Mouse (Mus musculus) T-helper 2 cell (primary cell): ENCODE measurements around the gene Alpl.

Experiments
- in situ Hi-C: fragments of 300-600 bp; cut with MboI, MseI; formaldehyde crosslinking; loops from one replicate; pipeline ENCODE4 v1.15.1; 2025; ENCODE audit warnings: high pct_unique_total_duplicates

The Alpl gene

DNA sequence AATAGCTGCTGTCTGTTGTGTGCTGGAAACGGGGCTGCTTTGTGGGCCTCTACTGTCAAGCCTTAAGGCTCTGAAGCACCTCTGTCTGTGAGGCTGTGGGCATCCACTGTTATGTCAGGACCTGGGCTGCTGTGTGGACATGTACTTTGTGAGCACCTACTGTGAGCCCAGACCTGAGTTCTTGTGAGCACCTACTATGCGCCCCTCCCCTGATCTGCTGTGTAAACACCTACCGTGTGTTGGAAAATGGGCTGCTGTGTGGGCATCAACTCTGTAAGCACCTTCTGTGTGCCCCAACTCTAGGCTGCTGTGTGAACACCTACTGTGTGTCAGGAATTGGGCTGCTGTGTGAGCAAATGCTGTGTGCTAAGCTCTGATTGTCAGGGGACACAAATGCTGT is 74.0 kb downstream of the Alpl start:
- in situ Hi-C loops = no loop called here

DNA sequence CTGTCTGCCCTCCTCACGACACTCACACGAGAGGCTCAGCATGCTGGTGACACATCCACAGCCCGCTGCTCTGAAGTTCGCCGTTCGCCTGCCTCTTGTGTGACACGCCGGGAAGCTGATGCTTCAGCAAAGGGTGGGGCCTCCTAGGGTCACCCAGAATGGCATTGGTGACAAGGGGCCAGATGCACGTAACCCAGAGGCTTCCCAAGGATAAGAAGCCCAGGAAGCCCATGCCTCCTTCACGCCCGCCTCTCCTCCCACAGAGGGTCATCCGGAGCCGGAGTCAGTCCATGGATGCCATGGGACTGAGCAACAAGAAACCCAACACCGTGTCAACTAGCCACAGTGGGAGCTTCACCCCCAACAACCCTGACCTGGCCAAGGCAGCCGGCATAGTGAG is 74.6 kb downstream of the Alpl start:
- in situ Hi-C loops = no loop called here

DNA sequence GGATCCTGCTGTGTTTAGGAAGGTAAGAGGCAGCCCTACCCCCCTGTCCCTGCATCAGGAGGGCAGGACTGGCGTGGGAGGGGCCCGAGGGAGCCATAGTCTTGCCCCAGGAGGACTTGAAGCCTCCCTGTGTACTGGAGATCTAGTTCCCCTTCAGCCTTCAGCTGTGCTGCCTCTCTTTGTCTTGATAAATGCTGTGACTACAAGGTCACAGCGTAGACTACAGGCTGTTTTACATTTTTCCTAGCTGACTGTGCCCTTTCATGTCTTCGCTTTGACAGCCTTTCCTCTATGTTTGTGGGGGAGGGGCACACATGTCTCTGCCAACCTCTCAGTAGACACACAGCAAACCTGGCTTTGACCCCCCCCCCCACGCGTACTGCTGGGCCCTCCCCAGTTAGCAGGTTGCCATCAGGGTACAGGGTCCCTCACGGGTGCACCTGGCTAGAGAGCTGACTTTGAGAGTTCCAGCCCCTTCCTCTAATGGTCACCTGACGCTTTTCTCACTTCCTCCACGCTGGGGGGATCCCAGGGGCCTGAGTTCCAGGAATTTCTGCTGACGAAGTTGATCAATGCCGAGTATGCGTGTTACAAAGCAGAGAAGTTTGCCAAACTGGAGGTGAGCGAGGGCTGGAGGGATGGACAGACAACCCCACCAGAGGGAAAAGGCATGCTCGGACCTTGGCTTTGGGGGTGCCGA is 76.7 kb downstream of the Alpl start:
- in situ Hi-C loops = no loop called here

DNA sequence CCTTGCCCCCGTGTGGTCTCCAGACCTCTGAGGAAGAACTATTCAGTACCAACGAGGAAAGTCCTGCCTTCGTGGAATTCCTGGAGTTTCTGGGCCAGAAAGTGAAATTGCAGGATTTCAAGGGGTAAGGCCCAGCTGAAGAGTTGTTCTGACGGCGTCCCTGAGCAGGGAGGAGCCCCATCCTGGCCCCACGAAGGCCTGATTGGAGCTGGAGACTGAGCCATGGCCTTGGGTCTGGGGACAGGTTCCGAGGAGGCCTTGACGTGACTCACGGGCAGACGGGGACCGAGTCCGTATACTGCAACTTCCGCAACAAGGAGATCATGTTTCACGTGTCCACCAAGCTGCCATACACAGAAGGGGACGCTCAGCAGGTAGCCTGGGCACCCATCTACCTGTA is 78.5 kb downstream of the Alpl start:
- in situ Hi-C loops = no loop called here

DNA sequence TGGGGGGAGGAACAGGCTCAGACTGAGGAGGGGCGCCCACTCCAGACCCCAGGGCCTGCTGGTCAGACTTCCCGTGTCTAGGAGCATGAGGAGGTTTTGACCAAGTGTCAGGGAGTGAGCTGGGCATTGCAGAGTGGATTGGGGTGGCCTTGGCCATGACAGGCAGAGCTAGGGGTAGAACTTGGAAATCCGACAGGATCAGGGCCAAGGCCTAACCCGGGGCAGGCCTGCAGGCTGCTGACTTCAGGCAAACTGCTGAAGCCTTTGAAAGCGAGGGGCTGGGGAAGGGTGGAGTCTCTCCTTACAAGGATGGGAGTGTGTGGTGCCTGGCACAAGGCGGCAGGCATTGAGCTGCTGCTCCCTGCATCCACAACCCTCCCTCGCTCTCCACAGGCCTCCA is 79.2 kb downstream of the Alpl start:
- in situ Hi-C loops = no loop called here

DNA sequence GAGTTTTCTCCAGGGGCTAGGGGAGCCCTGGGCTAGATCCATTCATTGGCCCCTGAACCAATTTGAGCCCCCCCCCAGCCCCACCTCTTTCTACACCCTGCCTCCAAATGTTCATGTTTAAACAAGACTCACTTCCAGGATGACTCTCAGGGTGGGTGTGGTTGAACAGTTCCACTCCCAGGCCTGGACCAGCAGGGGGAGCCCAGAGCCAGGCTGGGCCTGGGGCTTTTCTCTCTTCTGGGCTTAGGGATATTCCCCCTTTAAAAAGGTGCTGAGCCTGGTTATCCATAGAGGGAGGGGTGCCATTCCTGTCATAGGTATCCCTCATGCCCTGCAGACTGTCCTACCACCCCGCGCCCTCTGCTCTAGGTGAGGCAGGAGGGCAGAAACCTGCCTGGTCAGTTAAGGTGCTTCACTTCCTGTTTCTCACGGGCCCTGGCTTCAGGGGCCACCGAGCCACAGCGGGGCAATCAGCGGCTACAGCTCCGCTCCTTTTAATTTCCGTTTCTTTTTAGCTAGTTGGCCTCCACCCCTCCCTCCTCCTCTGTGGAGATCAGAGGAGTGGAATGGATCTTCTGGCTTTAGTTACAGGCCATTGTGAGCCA is 82.1 kb downstream of the Alpl start:
- in situ Hi-C loops = no loop called here

DNA sequence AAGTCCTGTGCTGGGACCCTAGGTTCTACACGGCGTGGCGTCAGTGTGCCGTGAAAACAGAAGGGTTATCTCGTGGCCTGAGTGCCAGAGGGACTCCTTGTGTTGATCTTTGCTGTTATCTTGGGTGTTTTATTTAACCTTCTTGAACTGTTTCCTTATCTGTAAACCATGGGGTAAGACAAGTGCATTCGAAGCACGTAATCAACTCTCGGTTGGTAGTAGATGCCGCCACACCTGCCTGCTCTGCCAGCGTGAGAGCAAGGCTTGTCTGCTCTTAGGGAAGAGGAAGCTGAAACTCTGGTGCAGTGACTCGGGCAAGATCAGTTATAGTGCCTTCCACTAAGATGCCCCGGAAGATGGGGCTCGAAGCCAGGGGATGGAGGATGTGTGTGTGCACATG is 83.2 kb downstream of the Alpl start:
- in situ Hi-C loops = no loop called here

DNA sequence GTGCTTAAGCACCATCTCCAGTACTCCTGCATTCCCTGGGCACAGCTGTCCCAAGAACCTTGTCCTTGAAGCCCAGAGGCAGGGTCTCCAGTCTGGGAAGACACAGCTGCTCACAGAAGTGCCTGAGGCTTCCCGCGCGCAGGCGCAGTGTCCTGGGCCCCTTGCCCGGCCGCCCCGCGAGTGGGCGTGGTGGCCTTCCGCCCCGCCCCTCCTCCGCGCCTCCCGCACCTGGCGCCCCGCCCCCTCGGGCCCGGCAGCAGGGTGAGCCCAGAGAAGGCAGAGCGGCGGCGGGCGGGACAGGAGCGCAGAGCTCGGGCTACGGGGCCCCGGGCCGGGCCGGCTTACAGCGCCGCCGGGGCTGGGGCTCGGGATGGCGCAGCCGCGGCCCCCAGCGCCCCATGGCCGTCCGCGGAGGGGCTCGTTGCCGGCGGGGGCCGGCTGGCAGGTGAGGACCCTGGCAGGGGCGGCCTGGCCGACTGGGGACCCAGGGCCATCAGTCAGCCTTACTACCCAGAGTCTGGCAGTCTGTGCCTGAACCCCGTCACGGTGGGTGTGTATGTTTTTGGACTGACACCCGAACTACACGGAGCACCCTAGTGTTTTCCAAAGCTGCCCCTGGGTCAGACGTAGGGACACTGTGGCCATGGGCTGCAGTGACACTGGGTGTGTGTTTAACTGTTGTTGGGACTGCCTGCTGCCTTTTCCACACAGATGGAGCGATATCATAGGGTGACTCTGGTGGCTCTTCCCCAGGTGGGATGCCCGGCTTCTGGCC is 88.8 kb downstream of the Alpl start:
- in situ Hi-C loops = no loop called here

DNA sequence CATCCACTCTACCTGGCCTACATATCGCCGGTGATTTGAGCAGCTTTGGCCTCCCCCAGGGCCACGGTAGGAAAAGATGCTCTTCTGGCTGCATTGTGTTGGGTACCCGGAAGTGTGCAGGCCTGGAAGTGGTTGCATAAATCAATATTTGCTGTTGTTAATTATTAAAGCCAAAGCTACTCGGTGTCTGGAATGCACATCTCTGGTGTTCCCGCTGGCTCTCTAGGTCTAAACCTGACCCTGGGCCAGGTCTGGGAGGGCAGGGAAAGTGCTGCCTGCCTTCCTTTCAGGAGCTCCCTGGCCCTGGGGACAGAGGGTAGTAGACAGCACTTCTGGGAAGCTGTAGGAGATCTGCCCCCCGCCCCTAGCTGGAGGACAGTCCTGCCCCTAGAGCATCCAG is 89.7 kb downstream of the Alpl start:
- in situ Hi-C loops = no loop called here

DNA sequence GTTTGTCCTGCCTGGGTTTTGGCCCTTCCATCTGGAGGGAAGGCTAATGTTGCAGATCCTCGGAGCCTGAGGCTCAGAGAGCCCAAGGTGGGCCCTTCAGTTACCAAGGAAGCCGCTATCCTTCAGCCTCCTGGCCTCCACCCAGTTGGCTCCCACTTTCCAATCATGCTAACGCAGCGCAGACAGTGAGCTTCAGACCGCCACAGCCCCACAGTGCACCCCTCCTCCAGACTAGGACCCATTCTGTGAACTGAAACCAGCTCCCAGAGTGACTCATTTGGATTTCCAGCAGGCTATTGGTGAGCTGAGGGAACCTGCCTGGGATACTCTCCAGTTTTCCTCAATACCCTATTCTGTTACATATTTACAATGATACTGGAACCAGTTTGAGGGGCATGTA is 90.8 kb downstream of the Alpl start:
- in situ Hi-C loops = no loop called here

DNA sequence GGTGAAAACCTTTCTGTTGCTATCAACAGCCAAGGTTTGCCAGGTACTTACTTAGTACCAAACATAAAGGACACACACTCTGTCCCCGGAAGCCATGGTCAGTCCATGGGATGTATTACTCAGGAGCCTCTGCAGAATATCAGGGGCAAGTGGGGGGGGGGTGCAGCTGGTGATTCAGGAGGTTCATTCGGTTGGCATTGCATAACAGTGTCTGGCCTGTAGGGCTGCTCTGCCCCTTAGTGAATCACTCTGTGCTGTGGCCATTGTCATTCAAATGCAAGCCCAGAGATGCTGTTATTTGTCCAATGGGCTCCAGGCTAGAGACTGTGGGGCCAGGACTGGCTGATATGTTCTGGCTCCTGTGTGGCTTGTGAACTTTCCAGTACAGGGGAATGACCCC is 91.6 kb downstream of the Alpl start:
- in situ Hi-C loops = no loop called here

DNA sequence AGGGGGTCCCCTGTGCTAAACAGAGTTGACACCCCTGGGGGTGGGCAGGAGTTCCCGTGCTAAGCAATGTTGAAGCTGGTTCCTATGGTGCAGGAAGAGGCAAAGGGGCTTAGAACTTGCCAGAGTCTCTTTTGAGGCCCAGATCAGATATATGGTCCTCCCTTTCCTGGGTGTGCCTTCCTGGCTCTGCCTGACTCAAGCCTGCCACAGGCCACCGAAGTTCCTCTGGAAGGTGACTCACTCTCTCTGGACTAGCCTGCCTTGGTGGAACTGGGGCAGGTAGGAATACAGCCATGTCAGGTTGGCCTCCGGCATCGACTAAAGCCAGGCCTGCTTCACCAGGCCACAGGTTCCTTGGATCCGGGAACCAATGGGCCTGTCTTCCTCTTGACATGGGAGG is 93.1 kb downstream of the Alpl start:
- in situ Hi-C loops = no loop called here

DNA sequence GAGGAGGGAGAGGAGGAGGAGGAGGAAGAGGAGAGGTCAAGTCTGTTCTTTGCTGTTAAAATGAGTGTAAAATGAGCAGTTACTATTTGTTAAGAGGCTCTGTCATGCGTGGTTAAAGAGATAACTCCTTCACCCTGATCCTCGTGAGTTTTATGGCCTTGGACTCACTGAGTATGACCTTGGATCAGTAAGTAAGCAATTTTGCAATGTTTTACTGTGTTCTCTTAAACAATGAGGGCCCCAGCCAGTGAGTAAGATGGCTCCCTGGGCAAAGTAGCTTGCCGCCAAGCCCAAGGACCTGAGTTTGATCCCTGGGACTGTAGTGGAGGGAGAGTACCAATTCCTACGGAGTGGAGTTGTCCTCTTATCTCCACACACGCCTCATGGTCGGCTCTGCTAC is 95.2 kb downstream of the Alpl start:
- in situ Hi-C loops = no loop called here

DNA sequence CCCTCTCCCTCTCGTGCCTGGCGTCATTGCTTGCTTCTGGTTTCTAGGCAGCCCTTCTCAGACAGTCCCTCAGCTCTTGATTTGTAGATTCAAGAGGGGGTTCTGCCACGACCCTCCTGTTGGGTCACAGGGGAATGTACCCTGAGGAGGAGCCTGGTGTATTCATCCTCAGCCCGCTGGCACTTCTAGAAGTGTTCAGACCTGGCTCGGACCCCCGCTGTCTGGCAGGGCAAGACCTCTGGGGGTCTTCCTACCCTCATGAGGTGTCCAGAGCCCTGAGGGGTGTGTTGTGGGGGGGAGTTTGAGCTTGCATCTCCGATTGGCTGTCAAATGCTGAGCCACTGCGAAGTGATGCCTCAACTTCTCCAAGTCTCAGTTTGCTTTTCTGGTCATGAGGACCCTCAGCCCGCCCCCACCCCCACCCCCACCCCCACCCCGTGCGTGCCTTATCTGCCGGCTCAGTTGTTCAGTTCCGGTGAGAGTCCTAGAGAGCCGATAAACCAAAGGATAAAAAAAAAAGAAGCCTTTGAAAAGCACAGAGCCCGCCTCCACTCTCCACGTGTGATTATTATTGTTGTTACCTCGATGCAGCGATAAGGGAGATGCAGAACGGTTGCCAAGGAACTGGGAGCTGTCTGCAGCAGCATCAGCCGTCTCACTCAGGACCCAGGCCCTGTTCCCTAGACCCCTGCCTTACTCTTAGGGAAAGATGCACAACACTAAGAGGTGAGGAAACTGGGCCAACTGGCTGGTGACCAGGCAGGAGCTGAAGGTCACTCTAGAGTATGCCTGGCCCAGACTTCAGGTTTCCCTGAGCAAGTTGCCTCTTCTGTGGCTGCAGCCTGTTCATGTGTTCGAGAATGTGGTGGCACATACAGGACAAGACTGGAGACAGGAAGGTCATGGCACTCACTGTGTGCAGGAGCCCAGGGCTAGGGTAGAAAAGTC is 96.6 kb downstream of the Alpl start:
- in situ Hi-C loops = no loop called here

DNA sequence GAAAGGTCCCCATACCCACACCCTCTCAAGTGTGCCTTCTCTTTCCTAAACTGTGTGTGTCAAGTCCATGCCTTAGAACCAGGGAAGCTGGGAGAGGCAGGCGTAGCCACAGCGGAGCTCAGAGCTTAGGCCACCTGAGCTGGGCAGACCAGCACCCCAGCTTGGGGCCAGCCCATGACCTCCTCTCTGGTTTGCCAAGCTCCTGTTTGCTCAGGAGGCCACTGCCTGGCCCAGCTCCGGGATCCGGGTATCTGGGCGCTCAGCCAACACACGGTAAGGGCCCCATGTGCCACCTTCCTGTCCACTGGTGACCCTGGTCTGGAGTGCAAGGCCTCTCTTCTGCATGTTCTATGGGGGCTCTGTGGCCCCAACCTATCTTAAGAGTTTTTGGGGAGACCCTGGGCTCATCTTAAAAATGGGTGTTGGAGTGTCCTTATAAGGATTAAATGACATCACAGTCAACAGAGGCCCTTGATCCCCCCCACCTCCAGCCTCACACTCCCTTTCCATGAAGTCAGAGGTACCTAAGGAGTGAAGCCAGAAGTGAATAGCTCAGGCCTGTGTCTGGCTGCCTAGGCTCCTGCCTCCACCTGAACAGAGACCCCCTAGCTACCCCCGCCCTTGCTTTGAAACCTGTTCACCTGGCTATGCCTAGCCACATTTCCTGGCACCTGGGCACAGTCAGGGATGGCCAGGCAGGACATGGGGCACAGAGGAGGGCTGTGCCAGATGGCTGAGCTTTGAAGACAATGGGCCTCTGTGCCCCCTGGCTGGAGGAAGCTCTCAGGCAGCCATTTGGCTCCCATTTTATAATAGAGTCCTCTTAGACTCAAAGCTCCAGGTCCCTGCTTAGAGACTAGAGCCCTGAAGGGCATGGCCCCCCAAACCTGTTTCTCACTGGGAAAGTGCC is 97.9 kb downstream of the Alpl start:
- in situ Hi-C loops = no loop called here

DNA sequence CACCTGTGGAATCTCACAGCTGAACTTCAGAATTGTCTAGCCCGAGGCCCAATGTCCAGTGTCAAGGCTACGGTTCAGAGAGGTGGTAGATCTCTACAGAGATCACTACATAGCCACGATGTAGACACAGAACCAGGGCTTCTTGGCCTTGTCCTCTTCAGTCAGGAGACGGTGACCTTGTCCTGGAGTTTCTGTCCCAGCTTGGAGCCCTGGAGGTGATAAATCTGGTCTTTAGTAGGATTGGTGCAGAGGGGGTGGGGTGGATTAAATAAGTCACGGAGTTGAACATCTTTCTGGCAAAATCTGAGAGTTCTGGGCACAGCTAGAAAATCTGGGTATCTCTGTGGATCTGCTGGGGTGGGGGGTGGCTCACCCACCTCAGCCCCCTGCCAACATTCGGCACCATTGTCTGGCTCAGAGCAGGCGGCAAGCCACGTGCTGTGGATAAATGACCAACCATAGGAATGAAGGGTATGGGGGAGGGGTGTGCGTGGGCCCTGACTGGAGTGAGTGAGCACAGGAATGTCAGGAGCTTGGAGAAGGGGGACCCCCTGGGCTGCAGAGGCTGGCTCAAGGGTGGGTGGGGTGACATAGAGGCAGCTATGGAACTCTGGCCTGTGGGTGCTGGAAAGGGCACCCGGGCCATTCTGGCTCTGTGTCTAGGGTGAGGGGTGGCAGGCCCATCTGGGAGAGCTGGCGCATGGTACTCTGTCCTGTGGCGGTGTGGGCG is 98.9 kb downstream of the Alpl start:
- in situ Hi-C loops = no loop called here

DNA sequence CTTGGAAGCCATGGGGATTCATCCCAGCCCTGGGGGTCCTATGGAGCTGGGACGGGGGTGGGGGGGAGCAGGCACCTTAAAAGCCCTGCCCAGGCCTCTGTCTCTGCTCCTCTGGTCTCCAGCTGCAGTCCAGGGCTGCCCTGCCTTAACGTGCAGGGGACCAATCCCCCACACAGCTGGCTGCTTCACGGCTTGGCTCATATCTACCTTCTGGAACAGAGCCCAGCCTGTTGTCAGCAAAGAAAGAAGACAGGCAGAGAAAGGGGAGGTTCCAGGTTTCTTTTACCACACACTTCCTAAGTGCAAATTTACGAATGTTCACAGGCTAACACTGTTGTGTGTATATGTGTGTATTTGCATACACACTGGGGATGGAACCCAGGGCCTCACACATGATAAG is 100.3 kb downstream of the Alpl start:
- in situ Hi-C loops = no loop called here

DNA sequence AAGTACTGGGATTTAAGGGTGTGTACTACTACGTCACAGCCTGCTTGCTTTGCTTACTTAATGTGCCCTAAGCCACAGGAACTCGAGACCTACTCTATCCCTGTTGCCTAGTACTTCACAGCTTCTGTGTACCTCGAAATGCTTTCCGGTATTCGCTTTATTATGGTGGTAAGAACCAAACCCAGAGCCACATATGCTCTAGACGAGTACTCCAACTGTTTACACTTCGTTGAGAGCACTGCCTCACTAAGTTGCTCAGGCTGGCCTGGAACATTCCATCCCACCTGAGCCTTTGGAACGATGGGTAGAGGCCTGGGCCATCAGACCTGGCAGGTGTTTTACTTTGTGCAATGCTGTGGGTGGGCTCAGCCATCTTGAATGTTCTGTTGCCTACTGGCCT is 100.9 kb downstream of the Alpl start:
- in situ Hi-C loops = no loop called here

DNA sequence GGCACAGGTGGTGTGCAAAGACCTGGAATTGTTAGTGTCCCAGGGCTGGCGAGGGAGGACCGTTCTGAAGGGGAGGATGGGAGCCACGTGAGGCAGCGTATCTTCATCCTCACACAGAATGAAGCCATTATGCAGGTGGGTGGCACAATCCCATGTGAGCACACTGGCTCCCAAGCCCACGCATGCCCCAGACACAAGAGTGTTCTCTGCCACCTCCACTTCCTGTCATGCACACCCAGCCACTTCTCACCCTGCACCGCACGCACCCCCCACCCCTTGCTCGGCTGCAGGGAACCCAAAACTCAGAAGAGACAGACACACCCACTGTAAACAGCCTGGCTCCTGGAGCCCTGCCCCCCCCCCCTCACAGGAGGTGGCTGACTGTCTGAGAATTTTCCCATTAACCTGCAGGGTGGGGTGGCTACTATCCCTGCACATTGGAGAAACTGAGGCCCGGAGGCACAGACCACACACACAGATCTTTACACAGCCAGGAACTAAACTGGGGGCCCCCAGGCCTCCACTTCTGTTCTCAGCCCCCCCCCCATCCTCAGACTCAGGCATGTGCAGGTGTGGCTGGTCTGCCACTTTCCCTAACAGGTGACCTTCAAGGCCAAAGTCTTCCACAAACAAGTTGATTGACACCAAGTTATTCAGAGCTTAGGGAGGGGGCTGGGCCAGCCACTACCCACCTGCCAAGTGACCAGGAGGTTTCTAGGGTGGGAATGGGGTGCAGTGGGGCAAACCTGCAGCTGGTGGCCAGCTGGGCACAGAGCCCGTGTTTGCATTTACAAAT is 103.9 kb downstream of the Alpl start:
- in situ Hi-C loops = no loop called here
